Mouse (Mus musculus) heart, embryonic 16.5 days (tissue): ENCODE data around the gene Fkbp2. TPM values are rescaled to one million over a fixed set of nuclear protein-coding genes. Genes with fewer than 3 reads are reported as not detected.

Experiments used
- ATAC-seq: fragments of 200-750 bp; cut with Nextera tagmentation; replicated peaks from 2 replicates; pipeline ENCODE4 v1.8.0; 2017; ENCODE audit warnings: moderate number of reproducible peaks; ENCODE audit not compliant: insufficient read depth, low FRiP score; ENCODE audit errors: extremely low read depth
- H3K27ac ChIP-seq: fragments of 300-500 bp; sonication (generic); 2 replicates; pipeline ENCODE4 v1.5.1; 2014; ENCODE audit warnings: mild to moderate bottlenecking, low read length, control low read depth, moderate library complexity
- H3K27me3 ChIP-seq: fragments of 300-500 bp; sonication (generic); 2 replicates; pipeline ENCODE4 v1.6.1; 2014; ENCODE audit warnings: low read length, mixed read lengths; ENCODE audit not compliant: control insufficient read depth, insufficient read depth
- H3K36me3 ChIP-seq: fragments of 300-500 bp; sonication (generic); 2 replicates; pipeline ENCODE4 v1.6.1; 2014; ENCODE audit not compliant: control insufficient read depth, insufficient read depth
- H3K4me1 ChIP-seq: fragments of 300-500 bp; sonication (generic); 2 replicates; pipeline ENCODE4 v1.6.1; 2014; ENCODE audit warnings: low read length, mixed read lengths; ENCODE audit not compliant: control insufficient read depth, insufficient read depth
- H3K4me2 ChIP-seq: fragments of 300-500 bp; sonication (generic); 2 replicates; pipeline ENCODE4 v1.6.1; 2014; ENCODE audit warnings: low read depth, mild to moderate bottlenecking, control low read depth, low read length
- H3K4me3 ChIP-seq: fragments of 300-500 bp; sonication (generic); 2 replicates; pipeline ENCODE4 v1.5.1; 2014; ENCODE audit warnings: mild to moderate bottlenecking, control low read depth, low read length
- H3K9ac ChIP-seq: fragments of 300-500 bp; sonication (generic); 2 replicates; pipeline ENCODE4 v1.6.1; 2014; ENCODE audit warnings: low read length, control low read depth
- H3K9me3 ChIP-seq: fragments of 300-500 bp; sonication (generic); replicated peaks from 2 replicates; pipeline ENCODE4 v1.6.1; 2016; ENCODE audit warnings: low read length; ENCODE audit not compliant: control insufficient read depth
- WGBS: fragments of 180-500 bp; shearing (Covaris S2); extraction: QIAGEN DNeasy Blood & Tissue Kit; methylation state at CpG from one replicate; pipeline ENCODE4 v1.1.7; 2014; 5-methylcytosine and 5-hydroxymethylcytosine counted together
- polyA plus RNA-seq: library from polyadenylated mRNA; unstranded; fragments of >200 nt; fragmentation: Nextera tagmentation; extraction: Ambion mirVana; gene quantifications from 2 replicates; pipeline ENCODE4 v1.2.1, GENCODE M21; 2015

Fkbp2 gene
- polyA plus RNA-seq, result 83.7 and 95.0 TPM in 2 replicates

- H3K27me3 ChIP-seq, result no peaks in the 10 kb centered on the region
- H3K27ac ChIP-seq, result peak within 1 kb of the TSS; percentile 98
- peaks cover 41% of the 10 kb centered on the region for H3K36me3 ChIP-seq
- ATAC-seq, result peak; percentile 84
- peak within 1 kb of the TSS; percentile 85 for H3K4me2 ChIP-seq
- WGBS, result under 1% methylated on average over 38 of the region's 38 CpGs
- no peaks in the 10 kb centered on the region for H3K9me3 ChIP-seq
- peak within 1 kb of the TSS; percentile 61 for H3K4me3 ChIP-seq
- peaks cover 34% of the 10 kb centered on the region for H3K4me1 ChIP-seq
- H3K9ac ChIP-seq, result peak within 1 kb of the TSS; percentile 84
These were observed at the start of gene Fkbp2 for GRCm38 (mm10) chr19:6980381-6981093. Fkbp2 (minus strand) TSS chr19:6980501.

- ATAC-seq, result no peak
- Histone ChIP-seq H3K27ac (no peak overlapping the region), H3K9me3 (no peaks in the 10 kb centered on the region), H3K4me3 (no peak overlapping the region), H3K9ac (no peak overlapping the region), H3K4me2 (no peak overlapping the region), H3K27me3 (no peaks in the 10 kb centered on the region), H3K36me3 (peaks cover 87% of the 10 kb centered on the region), H3K4me1 (no peaks in the 10 kb centered on the region)
- WGBS, result 86% methylated on average over 5 of the region's 5 CpGs
These were observed 49.2 kb upstream of the Fkbp2 start for GRCm38 (mm10) chr19:7029531-7029930.

- Histone ChIP-seq H3K4me3 (no peak overlapping the region), H3K27ac (0 out of 2 replicates have a peak overlapping the region, but pooled peaks have one; percentile 25), H3K36me3 (peaks cover 47% of the 10 kb centered on the region), H3K4me1 (peaks cover 6% of the 10 kb centered on the region; the same call in 1 of the 2 replicates), H3K4me2 (no peak overlapping the region), H3K9me3 (no peaks in the 10 kb centered on the region), H3K9ac (no peak overlapping the region), H3K27me3 (no peaks in the 10 kb centered on the region)
- ATAC-seq, result no peak
- 42% methylated on average over 3 of the region's 3 CpGs for WGBS
These were observed 39.9 kb upstream of the Fkbp2 start for GRCm38 (mm10) chr19:7020224-7020641.

- H3K27ac ChIP-seq, result peak within 1 kb of the TSS; percentile 65
- no peaks in the 10 kb centered on the region for H3K9me3 ChIP-seq
- no peaks in the 10 kb centered on the region for H3K27me3 ChIP-seq
- peak within 1 kb of the TSS; percentile 27 for H3K4me2 ChIP-seq
- H3K36me3 ChIP-seq, result peaks cover 37% of the 10 kb centered on the region
- peak; percentile 47 for ATAC-seq
- peaks cover 6% of the 10 kb centered on the region; the same call in 1 of the 2 replicates for H3K4me1 ChIP-seq
- 58% methylated on average over 5 of the region's 5 CpGs for WGBS
- peak within 1 kb of the TSS; percentile 34; the same call in 1 of the 2 replicates for H3K9ac ChIP-seq
- peak within 1 kb of the TSS; percentile 37 for H3K4me3 ChIP-seq
These were observed 38.9 kb upstream of the Fkbp2 start, which contains the start of gene Fermt3 for GRCm38 (mm10) chr19:7019191-7019590. Fermt3 (minus strand) TSS chr19:7019469.

- Histone ChIP-seq H3K4me3 (peak overlapping the region; percentile 37), H3K9ac (peak overlapping the region; percentile 18; the same call in 1 of the 2 replicates), H3K36me3 (peaks cover 33% of the 10 kb centered on the region), H3K27me3 (no peaks in the 10 kb centered on the region), H3K27ac (peak overlapping the region; percentile 65), H3K9me3 (no peaks in the 10 kb centered on the region), H3K4me2 (peak overlapping the region; percentile 27), H3K4me1 (peaks cover 6% of the 10 kb centered on the region; the same call in 1 of the 2 replicates)
- ATAC-seq, result no peak
- WGBS, result 71% methylated on average over 11 of the region's 11 CpGs
These were observed 38.2 kb upstream of the Fkbp2 start for GRCm38 (mm10) chr19:7018546-7018945.

GRCm38 (mm10) chr19:7017541-7018457 lies 37.5 kb upstream of the Fkbp2 start:
- no peak; the same call in 1 of the 2 replicates for ATAC-seq
- H3K27me3 ChIP-seq, result no peaks in the 10 kb centered on the region
- peak overlapping the region; percentile 27 for H3K4me2 ChIP-seq
- H3K27ac ChIP-seq, result peak overlapping the region; percentile 65
- no peaks in the 10 kb centered on the region for H3K9me3 ChIP-seq
- H3K36me3 ChIP-seq, result peaks cover 25% of the 10 kb centered on the region
- H3K9ac ChIP-seq, result peak overlapping the region; percentile 18; the same call in 1 of the 2 replicates
- WGBS, result 61% methylated on average over 12 of the region's 12 CpGs
- peaks cover 6% of the 10 kb centered on the region; the same call in 1 of the 2 replicates for H3K4me1 ChIP-seq
- H3K4me3 ChIP-seq, result peak overlapping the region; percentile 37

GRCm38 (mm10) chr19:7014481-7015135 lies 34.3 kb upstream of the Fkbp2 start:
- H3K36me3 ChIP-seq, result peaks cover under 1% of the 10 kb centered on the region; the same call in 1 of the 2 replicates
- H3K4me2 ChIP-seq, result no peak overlapping the region
- H3K27ac ChIP-seq, result no peak overlapping the region
- peaks cover 6% of the 10 kb centered on the region; the same call in 1 of the 2 replicates for H3K4me1 ChIP-seq
- no peaks in the 10 kb centered on the region for H3K9me3 ChIP-seq
- H3K4me3 ChIP-seq, result no peak overlapping the region
- no peak overlapping the region for H3K9ac ChIP-seq
- no peak for ATAC-seq
- 79% methylated on average over 20 of the region's 20 CpGs for WGBS
- H3K27me3 ChIP-seq, result no peaks in the 10 kb centered on the region

GRCm38 (mm10) chr19:7013984-7014383 lies 33.7 kb upstream of the Fkbp2 start:
- H3K4me1 ChIP-seq, result peaks cover 6% of the 10 kb centered on the region; the same call in 1 of the 2 replicates
- WGBS, result 87% methylated on average over 9 of the region's 9 CpGs
- H3K9ac ChIP-seq, result no peak overlapping the region
- H3K27ac ChIP-seq, result no peak overlapping the region
- no peak overlapping the region for H3K4me3 ChIP-seq
- H3K36me3 ChIP-seq, result no peaks in the 10 kb centered on the region
- no peaks in the 10 kb centered on the region for H3K9me3 ChIP-seq
- H3K27me3 ChIP-seq, result no peaks in the 10 kb centered on the region
- no peak overlapping the region for H3K4me2 ChIP-seq
- ATAC-seq, result no peak
